Mouse (Mus musculus): ENCODE measurements around the gene Kmt5b. TPM values are rescaled to one million over a fixed set of nuclear protein-coding genes. Genes with fewer than 3 reads are reported as not detected.

Kmt5b gene
- polyA plus RNA-seq, 1 experiment from 2014 or later = 41.7 TPM

GRCm38 (mm10) chr19:3850847-3851469 lies 83.7 kb downstream of the Kmt5b start:
- peak overlapping the region; percentile 53; the same call in 1 of the 2 replicates for H3K27ac ChIP-seq (ENCODE audit: low read depth, low read length)
- ATAC-seq (ENCODE audit: low FRiP score, low TSS enrichment) = peak; percentile 11
- H3K9ac ChIP-seq (ENCODE audit: low read depth, low read length) = peak overlapping the region; percentile 85

DNA sequence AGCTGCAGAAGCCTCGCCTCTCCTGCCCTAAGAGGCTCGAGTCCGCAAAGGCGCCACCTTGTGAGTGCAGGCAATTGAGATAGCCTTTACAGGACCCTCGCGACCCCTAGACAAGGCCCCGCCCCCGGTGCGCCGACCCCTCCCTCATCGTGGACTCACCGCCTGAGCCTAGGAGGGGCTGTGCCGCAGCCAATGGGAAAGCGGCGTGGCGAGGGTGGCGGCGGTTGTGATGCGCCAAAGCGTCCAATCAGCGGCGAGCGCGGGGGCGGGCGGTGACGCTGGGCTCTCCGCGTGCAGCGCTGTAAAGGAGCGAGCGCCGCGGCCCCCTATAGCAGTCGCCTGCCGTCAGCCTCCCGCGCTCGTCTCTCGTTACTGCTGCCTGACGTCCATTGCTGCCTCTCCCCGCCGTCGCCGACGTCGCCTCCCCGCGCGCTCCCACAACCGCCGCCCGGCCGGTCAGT lies 84.3 kb downstream of the Kmt5b start, which contains the start of gene Chka:
Chka (plus strand) TSS at position 272 of the 461 bp plus-strand sequence.
- ATAC-seq (ENCODE audit: low FRiP score, low TSS enrichment) = peak; percentile 98
- H3K9ac ChIP-seq (ENCODE audit: low read depth, low read length) = peak within 1 kb of the TSS; percentile 85

More at GRCm38 (mm10) chr19:3850847-3851469, 83.7 kb downstream of the Kmt5b start:
- 6% methylated on average over 19 of the region's 19 CpGs for WGBS
- no peaks in the 10 kb centered on the region for H3K36me3 ChIP-seq (ENCODE audit: control insufficient read depth, insufficient read depth, low read length)
- H3K9me3 ChIP-seq (ENCODE audit: control insufficient read depth, low read length) = no peaks in the 10 kb centered on the region
- peaks cover 12% of the 10 kb centered on the region for H3K4me1 ChIP-seq (ENCODE audit: control insufficient read depth, insufficient read depth, low read length)
- H3K4me2 ChIP-seq (replicated peaks; ENCODE audit: low read depth, low read length) = peak overlapping the region; percentile 71
- H3K27me3 ChIP-seq (ENCODE audit: control insufficient read depth, insufficient read depth, low read length) = no peaks in the 10 kb centered on the region
- H3K4me3 ChIP-seq (ENCODE audit: low read length) = peak overlapping the region; percentile 83

DNA sequence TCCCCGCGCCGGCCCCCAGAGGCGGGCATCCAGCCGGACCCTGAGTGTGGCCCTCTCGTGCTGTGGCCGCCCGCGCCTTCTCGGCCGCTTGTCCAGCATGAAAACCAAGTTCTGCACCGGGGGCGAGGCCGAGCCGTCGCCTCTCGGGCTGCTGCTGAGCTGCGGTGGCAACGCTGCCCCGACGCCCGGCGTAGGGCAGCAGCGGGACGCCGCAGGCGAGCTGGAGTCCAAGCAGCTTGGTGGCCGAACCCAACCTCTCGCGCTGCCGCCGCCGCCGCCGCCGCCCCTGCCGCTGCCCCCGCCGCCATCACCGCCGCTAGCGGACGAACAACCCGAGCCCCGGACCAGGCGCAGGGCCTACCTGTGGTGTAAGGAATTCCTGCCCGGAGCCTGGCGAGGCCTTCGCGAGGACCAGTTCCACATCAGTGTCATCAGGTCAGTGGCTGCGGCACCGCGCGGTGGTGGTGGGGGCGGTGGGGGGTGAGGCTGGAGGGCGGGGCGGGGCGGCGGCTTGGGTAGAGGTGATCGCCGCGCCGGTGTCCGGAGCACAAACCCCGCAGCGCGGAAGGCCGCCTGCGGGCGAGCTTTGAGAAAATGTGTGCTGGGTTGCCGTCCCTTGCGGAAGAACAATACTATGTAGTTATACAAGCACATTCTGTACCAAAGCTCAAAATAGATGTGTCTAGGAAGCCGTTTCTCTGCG lies 84.9 kb downstream of the Kmt5b start:
- no peak; the same call in 1 of the 2 replicates for ATAC-seq (ENCODE audit: low FRiP score, low TSS enrichment)

More for the DNA sequence above, 84.3 kb downstream of the Kmt5b start, which contains the start of gene Chka:
- Histone ChIP-seq H3K27me3 (ENCODE audit: control insufficient read depth, insufficient read depth, low read length) (no peaks in the 10 kb centered on the region), H3K9me3 (ENCODE audit: control insufficient read depth, low read length) (no peaks in the 10 kb centered on the region), H3K36me3 (ENCODE audit: control insufficient read depth, insufficient read depth, low read length) (no peaks in the 10 kb centered on the region), H3K4me2 (replicated peaks; ENCODE audit: low read depth, low read length) (peak within 1 kb of the TSS; percentile 71), H3K4me3 (ENCODE audit: low read length) (peak within 1 kb of the TSS; percentile 83), H3K27ac (ENCODE audit: low read depth, low read length) (peak within 1 kb of the TSS; percentile 99), H3K4me1 (ENCODE audit: control insufficient read depth, insufficient read depth, low read length) (peaks cover 12% of the 10 kb centered on the region)
- WGBS = under 1% methylated on average over 52 of the region's 54 CpGs

DNA sequence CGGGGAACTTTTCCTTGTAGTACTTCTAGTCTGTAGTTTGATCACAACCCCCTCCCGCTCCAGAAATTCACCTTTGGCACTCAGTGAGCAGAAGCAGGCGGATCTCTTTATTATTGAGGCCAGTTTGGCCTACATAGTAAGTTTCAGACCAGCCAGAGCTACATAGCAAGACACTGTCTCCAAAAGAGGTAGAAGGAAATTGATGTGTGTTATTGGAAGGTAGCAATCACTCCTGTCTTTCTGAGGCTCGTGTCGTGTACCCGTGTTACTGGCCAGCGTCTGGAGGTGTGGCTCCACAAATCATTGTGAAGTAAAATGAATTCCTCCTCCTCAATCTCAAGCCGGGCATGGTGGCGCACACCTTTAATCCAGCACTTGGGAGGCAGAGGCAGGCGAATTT lies 85.9 kb downstream of the Kmt5b start:
- ATAC-seq (ENCODE audit: low FRiP score, low TSS enrichment) = no peak
- Histone ChIP-seq H3K4me2 (replicated peaks; ENCODE audit: low read depth, low read length) (peak overlapping the region; percentile 71), H3K4me1 (ENCODE audit: control insufficient read depth, insufficient read depth, low read length) (peaks cover 12% of the 10 kb centered on the region), H3K4me3 (ENCODE audit: low read length) (peak overlapping the region; percentile 83), H3K36me3 (ENCODE audit: control insufficient read depth, insufficient read depth, low read length) (no peaks in the 10 kb centered on the region), H3K9ac (ENCODE audit: low read depth, low read length) (no peak overlapping the region), H3K9me3 (ENCODE audit: control insufficient read depth, low read length) (no peaks in the 10 kb centered on the region), H3K27ac (ENCODE audit: low read depth, low read length) (no peak overlapping the region), H3K27me3 (ENCODE audit: control insufficient read depth, insufficient read depth, low read length) (no peaks in the 10 kb centered on the region)
- 84% methylated on average over 10 of the region's 10 CpGs for WGBS

More for the DNA sequence above, 84.9 kb downstream of the Kmt5b start:
- under 1% methylated on average over 64 of the region's 74 CpGs for WGBS
- Histone ChIP-seq H3K9ac (ENCODE audit: low read depth, low read length) (peak overlapping the region; percentile 85), H3K4me3 (ENCODE audit: low read length) (peak overlapping the region; percentile 83), H3K4me1 (ENCODE audit: control insufficient read depth, insufficient read depth, low read length) (peaks cover 12% of the 10 kb centered on the region), H3K27ac (ENCODE audit: low read depth, low read length) (peak overlapping the region; percentile 99), H3K9me3 (ENCODE audit: control insufficient read depth, low read length) (no peaks in the 10 kb centered on the region), H3K36me3 (ENCODE audit: control insufficient read depth, insufficient read depth, low read length) (no peaks in the 10 kb centered on the region), H3K4me2 (replicated peaks; ENCODE audit: low read depth, low read length) (peak overlapping the region; percentile 71), H3K27me3 (ENCODE audit: control insufficient read depth, insufficient read depth, low read length) (no peaks in the 10 kb centered on the region)

GRCm38 (mm10) chr19:3853891-3854290 lies 86.7 kb downstream of the Kmt5b start:
- Histone ChIP-seq H3K9me3 (ENCODE audit: control insufficient read depth, low read length) (no peaks in the 10 kb centered on the region), H3K9ac (ENCODE audit: low read depth, low read length) (no peak overlapping the region), H3K4me3 (ENCODE audit: low read length) (no peak overlapping the region), H3K4me1 (ENCODE audit: control insufficient read depth, insufficient read depth, low read length) (peaks cover 12% of the 10 kb centered on the region), H3K36me3 (ENCODE audit: control insufficient read depth, insufficient read depth, low read length) (no peaks in the 10 kb centered on the region), H3K4me2 (replicated peaks; ENCODE audit: low read depth, low read length) (no peak overlapping the region), H3K27me3 (ENCODE audit: control insufficient read depth, insufficient read depth, low read length) (no peaks in the 10 kb centered on the region), H3K27ac (ENCODE audit: low read depth, low read length) (no peak overlapping the region)
- 94% methylated on average over 1 of the region's 1 CpGs for WGBS
- no peak for ATAC-seq (ENCODE audit: low FRiP score, low TSS enrichment)

DNA sequence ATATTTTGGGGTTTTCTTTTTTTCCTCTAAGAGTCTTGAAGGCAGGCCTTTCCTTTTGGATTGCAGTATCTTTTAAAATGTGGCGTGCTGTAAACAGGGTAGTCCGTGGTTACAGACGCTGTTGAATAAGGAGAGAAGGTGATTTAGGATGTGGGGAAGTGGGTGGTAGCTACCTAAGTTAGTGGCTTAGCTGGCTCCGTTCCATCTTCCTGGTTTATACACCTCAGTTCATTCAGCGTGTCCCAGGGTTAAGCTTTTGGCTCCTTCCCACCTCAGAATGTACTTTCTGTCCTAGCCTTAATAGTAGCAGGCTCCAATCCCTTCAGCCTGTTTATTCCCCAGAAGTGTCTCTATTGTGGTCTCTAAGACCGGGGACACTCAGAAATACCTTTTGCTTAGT lies 87.9 kb downstream of the Kmt5b start:
- no peak for ATAC-seq (ENCODE audit: low FRiP score, low TSS enrichment)
- Histone ChIP-seq H3K9me3 (ENCODE audit: control insufficient read depth, low read length) (no peaks in the 10 kb centered on the region), H3K4me1 (ENCODE audit: control insufficient read depth, insufficient read depth, low read length) (peaks cover 12% of the 10 kb centered on the region), H3K4me3 (ENCODE audit: low read length) (no peak overlapping the region), H3K27ac (ENCODE audit: low read depth, low read length) (no peak overlapping the region), H3K9ac (ENCODE audit: low read depth, low read length) (no peak overlapping the region), H3K4me2 (replicated peaks; ENCODE audit: low read depth, low read length) (no peak overlapping the region), H3K36me3 (ENCODE audit: control insufficient read depth, insufficient read depth, low read length) (no peaks in the 10 kb centered on the region), H3K27me3 (ENCODE audit: control insufficient read depth, insufficient read depth, low read length) (no peaks in the 10 kb centered on the region)
- WGBS = 60% methylated on average over 6 of the region's 6 CpGs

- Histone ChIP-seq H3K4me2 (replicated peaks; ENCODE audit: low read depth, low read length) (no peak overlapping the region), H3K4me3 (ENCODE audit: low read length) (no peak overlapping the region)
Measured at GRCm38 (mm10) chr19:3855601-3856000, 88.4 kb downstream of the Kmt5b start.

GRCm38 (mm10) chr19:3857220-3857619 lies 90.0 kb downstream of the Kmt5b start:
- Histone ChIP-seq H3K27me3 (ENCODE audit: control insufficient read depth, insufficient read depth, low read length) (no peaks in the 10 kb centered on the region), H3K9ac (ENCODE audit: low read depth, low read length) (no peak overlapping the region), H3K27ac (ENCODE audit: low read depth, low read length) (no peak overlapping the region), H3K4me1 (ENCODE audit: control insufficient read depth, insufficient read depth, low read length) (peaks cover 8% of the 10 kb centered on the region), H3K4me3 (ENCODE audit: low read length) (no peak overlapping the region), H3K9me3 (ENCODE audit: control insufficient read depth, low read length) (no peaks in the 10 kb centered on the region), H3K4me2 (replicated peaks; ENCODE audit: low read depth, low read length) (no peak overlapping the region), H3K36me3 (ENCODE audit: control insufficient read depth, insufficient read depth, low read length) (no peaks in the 10 kb centered on the region)
- 88% methylated on average over 3 of the region's 3 CpGs for WGBS
- no peak for ATAC-seq (ENCODE audit: low FRiP score, low TSS enrichment)

More at GRCm38 (mm10) chr19:3855601-3856000, 88.4 kb downstream of the Kmt5b start:
- Histone ChIP-seq H3K4me1 (ENCODE audit: control insufficient read depth, insufficient read depth, low read length) (peaks cover 12% of the 10 kb centered on the region), H3K9ac (ENCODE audit: low read depth, low read length) (no peak overlapping the region), H3K9me3 (ENCODE audit: control insufficient read depth, low read length) (no peaks in the 10 kb centered on the region), H3K27me3 (ENCODE audit: control insufficient read depth, insufficient read depth, low read length) (no peaks in the 10 kb centered on the region), H3K27ac (ENCODE audit: low read depth, low read length) (no peak overlapping the region; the same call in 1 of the 2 replicates), H3K36me3 (ENCODE audit: control insufficient read depth, insufficient read depth, low read length) (no peaks in the 10 kb centered on the region)
- ATAC-seq (ENCODE audit: low FRiP score, low TSS enrichment) = no peak
- WGBS = 24% methylated on average over 4 of the region's 4 CpGs

GRCm38 (mm10) chr19:3862713-3863112 lies 95.5 kb downstream of the Kmt5b start:
- no peak for ATAC-seq (ENCODE audit: low FRiP score, low TSS enrichment)
- Histone ChIP-seq H3K4me2 (replicated peaks; ENCODE audit: low read depth, low read length) (no peak overlapping the region), H3K9ac (ENCODE audit: low read depth, low read length) (no peak overlapping the region), H3K4me1 (ENCODE audit: control insufficient read depth, insufficient read depth, low read length) (no peaks in the 10 kb centered on the region), H3K36me3 (ENCODE audit: control insufficient read depth, insufficient read depth, low read length) (peaks cover 12% of the 10 kb centered on the region), H3K9me3 (ENCODE audit: control insufficient read depth, low read length) (no peaks in the 10 kb centered on the region), H3K4me3 (ENCODE audit: low read length) (no peak overlapping the region), H3K27me3 (ENCODE audit: control insufficient read depth, insufficient read depth, low read length) (no peaks in the 10 kb centered on the region), H3K27ac (ENCODE audit: low read depth, low read length) (no peak overlapping the region)
- 84% methylated on average over 2 of the region's 2 CpGs for WGBS
